Mouse (Mus musculus) urinary bladder, adult 18-20 months (tissue): ENCODE measurements at regions not wholly inside any gene's neighbourhood (a gene's known extent, or its start where the extent isn't known, plus 50 kb on each side); places are given as distances from the start of the nearest gene placed in this dataset.

Source experiments
- DNase-seq, 2 experiments: peaks; one replicate each; pipeline ENCODE4 v3.0.0; 2022; ENCODE audit warnings: low spot score in 2 of 2, mixed read lengths in 2 of 2

DNA sequence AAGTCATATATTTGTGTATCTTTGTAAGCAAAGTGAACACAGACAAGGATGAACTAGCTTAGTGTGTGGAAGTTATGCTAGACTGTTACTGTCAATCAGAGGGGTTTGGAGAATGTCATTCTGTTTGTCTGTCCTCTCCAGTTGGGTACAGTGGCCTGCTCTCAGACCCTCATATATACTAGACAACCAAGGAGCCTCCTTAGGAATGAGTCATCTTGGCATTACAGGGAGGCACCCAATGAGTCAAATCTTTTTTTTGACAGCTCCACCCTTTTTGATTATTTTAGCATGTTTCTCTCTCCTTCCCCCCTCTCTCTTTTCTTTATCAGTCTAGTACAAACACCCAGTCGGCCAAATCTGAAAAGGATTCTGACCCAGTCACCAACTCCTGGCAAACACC, 416.3 kb upstream of the Ubash3b start:
- DNase-seq, result no peak

GRCm38 (mm10) chr9:41575826-41576225, 414.3 kb upstream of the Ubash3b start:
- DNase-seq, result no peak

DNA sequence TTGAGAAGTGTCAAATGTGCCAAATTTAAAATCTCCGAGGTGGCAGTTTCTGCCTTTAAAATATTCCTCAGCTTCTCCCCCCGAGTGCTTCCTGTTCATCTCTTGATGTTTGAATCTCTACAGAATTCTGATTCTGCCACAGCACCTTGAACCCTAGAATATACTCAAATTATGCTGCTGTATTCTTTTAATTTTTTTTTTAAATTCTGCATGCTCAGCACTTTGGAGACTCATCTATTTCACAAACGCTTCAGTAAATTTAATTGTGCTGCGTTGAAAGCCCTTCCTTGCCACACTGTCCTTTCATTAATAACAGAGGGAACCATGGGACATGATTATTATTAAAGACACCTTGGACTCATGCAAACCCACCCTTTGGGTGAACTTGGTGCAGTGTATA, 408.8 kb upstream of the Ubash3b start:
- DNase-seq, result no peak

DNA sequence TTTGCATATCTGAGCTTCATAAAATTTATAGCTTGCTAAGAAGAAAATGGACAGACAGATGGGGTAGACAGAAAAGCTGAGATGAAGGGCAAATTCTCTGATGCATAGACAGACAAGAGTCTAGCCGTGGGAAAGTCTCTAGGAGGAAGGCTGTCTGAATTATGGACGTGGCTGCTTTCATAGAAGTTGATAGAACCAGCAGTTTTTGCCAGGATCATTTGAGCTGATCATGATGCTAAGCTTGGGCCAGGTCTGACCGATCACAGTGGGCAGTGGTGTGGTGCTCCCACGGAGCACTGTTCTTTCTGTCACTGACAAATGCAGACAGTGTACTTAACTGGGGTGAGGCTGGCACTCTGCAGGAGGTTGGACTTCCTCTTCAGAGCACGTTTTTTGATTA, 405.0 kb upstream of the Ubash3b start:
- DNase-seq, result no peak

- DNase-seq, result no peak
Measured at GRCm38 (mm10) chr9:41565784-41566183, 404.3 kb upstream of the Ubash3b start.

DNA sequence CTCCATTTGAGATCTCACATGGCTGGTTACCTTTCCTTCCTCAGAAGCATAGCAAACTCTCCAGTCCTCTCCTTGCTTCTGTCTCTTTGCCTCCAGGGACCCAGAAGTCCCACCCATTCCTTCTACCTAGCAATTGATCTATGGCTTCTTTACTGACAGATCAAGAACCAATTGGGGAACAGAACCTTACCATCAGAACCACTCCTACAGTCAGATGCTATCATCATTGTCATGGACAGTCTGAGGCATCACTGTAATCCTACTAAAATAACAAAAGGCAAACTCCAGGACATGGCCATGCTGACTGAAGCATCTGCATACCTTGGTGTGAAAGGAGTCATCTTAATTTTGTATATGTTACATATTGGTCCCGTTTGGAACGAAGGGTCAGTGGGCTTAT, 401.9 kb upstream of the Ubash3b start:
- DNase-seq, result no peak

GRCm38 (mm10) chr9:41558456-41558855, 397.0 kb upstream of the Ubash3b start:
- DNase-seq, result no peak

GRCm38 (mm10) chr9:41556888-41557287, 395.4 kb upstream of the Ubash3b start:
- no peak for DNase-seq

DNA sequence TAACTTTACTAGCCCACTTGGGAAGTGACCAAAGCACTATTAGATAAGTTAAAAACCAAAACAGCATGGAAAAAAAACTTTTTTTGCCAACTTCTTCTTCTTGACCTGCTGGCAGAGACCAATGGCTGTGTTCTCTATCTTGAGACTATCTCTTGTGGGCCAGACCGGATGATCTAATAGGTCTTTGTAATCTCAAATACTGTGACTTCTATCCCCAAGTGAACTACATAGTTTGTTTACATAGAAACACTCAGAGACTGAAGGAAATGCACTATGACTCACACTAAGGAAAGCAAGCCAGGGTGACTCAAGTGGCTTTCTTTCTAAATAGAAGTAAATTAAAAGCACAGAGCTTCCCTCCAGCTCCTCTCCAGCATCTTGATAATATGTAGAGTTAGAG, 384.3 kb upstream of the Ubash3b start:
- no peak for DNase-seq

DNA sequence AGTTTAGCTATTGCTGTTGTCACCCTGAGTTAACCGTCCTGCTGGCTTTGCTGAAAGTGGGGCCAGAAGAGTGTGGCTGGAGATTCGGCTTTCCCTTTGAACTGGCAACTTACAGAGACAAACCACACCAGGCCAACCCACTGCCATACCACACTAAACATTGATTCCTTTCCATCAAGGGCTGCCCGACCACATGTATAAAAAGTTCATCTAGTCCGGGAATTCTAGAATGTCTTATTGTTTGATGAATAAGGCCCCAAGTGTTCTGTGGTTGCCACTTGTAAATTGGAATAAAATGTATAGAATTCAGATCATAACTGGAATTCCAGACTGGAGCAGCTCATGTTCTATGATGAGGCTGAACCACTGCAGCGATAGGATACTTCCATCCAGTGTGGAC, 381.0 kb upstream of the Ubash3b start:
- no peak for DNase-seq

DNA sequence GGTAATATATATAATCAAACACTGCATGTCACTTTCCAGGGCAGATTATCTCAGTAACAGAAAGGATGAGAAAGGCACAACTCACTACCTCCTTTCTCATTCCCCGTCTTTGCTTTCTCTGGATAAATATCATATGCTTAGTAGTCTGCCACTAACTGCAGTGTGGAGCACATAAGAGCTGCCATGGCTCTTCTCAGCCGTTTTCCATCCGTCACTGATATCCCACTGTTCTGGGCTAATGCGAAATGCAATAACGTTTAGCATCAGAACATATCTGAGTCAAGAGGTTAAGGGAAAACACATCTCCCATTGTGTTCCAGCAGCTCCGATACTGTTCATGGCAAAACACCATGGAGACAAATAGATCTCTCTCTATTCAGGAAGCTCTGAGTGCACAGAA, 379.8 kb upstream of the Ubash3b start:
- no peak for DNase-seq

- no peak for DNase-seq
Measured at GRCm38 (mm10) chr9:41532786-41533185, 371.3 kb upstream of the Ubash3b start.

DNA sequence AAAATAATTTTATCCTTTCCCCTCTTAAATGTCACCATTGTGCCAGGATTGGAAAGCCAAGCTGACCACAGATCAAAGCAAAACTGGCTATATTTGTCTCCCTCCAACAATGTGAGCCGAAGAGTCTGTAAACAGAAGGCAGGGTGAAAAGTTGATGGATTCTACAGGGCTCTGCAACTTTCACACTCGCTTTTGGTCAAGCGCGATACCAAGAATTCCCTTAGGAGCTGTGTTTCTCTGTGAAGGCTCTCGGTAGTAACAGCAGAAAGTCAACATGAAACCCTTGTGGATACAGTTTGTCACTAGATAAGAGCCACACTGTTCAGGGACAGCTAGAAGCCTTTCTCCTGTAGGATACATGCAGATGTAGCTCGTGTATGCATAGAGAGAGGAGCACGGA, 370.8 kb upstream of the Ubash3b start:
- DNase-seq, result no peak

DNA sequence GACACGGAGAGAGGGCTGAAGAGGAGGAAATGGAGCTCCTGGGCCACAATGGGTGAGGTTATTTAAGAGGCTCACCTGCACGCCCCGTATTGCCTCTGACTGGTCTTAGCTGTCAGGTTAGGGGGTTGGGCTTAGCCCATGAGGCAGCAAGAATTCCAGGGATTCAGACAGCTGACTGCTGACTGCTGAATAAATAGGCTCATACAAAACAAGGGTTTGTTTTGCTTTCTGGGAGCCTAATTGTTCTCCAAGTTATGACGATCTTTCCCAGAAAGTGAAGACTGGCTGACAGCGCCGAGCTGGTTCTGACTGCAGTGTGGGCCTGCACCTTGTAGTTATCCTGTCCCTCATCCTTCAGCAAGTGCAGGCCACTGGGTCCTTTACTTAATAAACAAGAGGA, 370.1 kb upstream of the Ubash3b start:
- no peak for DNase-seq

DNA sequence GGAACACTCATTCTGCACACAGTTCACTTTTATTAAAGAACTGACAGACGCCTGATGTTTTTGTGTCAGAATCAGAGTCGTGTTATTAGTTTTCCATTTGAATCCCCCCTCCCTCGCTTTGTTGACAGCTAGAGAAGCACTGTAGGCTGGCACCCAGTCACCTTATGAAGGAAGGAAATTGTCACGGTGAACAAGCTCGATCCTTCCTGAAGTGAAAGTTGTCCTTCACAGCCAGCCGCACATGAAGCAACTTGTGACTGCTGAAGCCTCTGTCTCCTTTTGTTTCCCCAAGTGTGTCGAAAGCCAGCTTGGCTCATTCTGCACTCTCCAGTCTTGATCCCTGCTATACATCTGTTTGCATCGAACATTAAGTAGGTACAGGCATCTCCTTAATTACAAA, 364.6 kb upstream of the Ubash3b start:
- no peak for DNase-seq

DNA sequence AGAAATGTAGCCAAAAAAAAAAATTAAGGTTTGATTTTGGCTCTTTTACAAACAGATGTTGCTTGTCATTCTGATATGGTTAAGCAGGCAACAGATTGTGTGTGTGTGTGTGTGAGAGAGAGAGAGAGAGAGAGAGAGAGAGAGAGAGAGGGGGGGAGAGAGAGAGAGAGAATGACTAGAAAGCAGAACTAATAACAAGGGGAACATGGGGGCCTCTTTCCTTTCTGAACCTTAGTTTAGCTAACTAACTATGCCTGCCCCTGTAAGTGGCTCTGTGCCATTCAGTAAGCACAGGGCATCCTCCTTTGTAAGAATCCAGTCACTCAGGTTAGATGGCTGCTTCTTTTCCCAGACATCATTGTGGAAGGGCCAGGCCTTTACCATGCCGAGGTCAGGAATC, 364.0 kb upstream of the Ubash3b start:
- no peak for DNase-seq

DNA sequence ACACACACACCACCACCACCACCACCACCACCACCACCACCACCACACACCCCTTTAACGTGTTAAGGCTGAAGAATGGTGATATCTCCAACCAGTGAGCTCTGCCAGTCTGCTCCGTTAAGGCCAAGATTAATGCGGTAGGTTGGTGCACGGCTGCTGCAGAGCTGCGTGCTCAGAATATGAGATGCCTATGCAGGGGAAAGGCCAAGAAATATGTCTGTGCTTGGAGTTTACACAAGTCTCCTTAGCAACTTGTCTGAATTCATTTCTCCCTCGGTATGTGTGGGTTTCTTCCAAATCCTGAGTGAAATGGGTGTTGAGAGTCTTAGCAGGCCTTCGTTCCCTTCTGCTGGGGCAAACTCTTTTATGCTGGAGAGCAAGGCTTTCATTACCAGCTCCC, 363.1 kb upstream of the Ubash3b start:
- no peak for DNase-seq

- no peak for DNase-seq
Measured at GRCm38 (mm10) chr9:41523969-41524368, 362.5 kb upstream of the Ubash3b start.

DNA sequence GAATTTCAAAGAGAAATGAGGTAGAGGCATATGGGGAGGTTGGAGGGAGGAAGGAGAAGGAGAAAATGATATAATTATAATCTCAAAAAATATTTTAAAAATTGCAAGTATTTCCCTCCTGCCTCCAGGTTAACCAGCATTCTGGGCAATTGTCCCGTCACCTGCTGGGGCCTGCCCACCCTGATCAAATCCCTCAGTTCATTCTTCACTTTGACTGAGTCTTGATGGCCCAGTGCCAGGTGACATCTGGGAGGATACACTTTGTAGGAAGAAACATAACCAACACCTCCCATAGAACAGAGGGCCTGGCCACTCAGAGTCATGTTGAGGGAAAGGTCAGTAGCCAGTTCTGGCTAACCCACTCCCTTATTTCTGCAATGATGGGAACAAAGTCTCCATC, 360.8 kb upstream of the Ubash3b start:
- no peak for DNase-seq

DNA sequence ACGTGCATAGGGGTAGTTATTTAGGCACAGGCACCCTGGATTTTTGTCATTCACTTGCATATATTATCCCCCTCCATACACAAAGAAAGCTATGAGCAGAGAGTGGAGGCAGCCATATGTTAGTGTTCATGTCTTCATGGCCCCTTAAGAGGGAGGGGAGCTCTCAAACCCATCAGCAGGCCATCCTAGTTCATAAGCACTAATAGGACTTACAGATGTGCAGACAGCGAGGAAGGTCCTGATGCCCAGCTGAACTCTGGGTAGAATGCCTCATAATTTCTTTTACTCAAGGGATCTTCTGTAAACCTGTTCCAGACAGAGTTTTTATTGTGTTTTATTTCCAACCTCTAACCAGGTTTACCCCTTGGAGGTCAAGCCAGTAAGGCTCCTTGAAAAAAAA, 356.3 kb upstream of the Ubash3b start:
- DNase-seq, result no peak

GRCm38 (mm10) chr9:41517053-41517696, 355.7 kb upstream of the Ubash3b start:
- DNase-seq, result no peak

DNA sequence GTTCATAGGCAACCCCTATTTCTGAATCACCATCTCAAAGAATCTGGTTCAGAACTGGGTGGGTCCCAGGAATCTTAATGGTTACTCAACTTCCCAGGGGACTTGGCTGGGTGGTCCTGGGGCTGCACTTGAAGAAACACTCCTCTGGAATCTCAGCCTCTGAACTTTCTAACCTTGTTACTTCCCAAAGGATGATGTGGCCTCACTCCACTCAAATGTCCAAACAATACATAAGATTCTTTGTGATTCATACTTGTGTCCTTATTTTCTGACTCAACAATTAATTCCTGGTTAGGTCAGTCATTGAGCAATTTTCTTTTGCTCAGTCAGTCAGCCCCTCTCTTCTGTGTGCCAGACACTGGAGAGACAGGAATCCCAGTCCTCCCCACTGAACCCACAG, 353.7 kb upstream of the Ubash3b start:
- peak in 1 of 2 experiments; percentile 43 for DNase-seq

- no peak for DNase-seq
Measured at GRCm38 (mm10) chr9:41513701-41514100, 352.2 kb upstream of the Ubash3b start.

DNA sequence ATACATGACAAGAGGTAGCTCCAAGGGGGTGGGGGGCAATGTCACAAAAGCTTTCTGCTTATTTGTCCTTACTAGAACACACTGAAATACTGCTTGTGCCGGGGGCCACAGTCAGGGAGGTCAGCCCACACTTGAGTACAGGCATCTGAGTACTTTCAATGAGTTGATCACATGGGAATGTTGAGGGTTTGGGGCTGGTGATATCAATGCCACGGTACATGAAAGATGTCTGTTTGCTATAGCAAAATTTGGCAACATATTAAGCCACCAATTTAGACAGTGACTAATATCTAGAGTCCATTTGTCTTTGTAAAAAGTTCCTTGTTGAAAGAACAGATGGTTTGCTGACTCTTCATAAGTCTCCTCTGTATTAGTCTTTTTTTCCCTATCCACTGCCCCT, 348.1 kb upstream of the Ubash3b start:
- DNase-seq, result no peak
